Mouse (Mus musculus) naive thymus-derived CD4-positive, alpha-beta T cell, adult 2 months (primary cell): Measurements from ENCODE around the gene Zap70.

Source experiments
- DNase-seq: peaks from one replicate; pipeline ENCODE4 v3.0.0-alpha.2; 2011; ENCODE audit warnings: low read depth

Zap70 gene

GRCm38 (mm10) chr1:36830913-36831866 lies 69.6 kb downstream of the Zap70 start:
- DNase-seq = no peak
